Mouse (Mus musculus) midbrain, embryonic 11.5 days (tissue): ENCODE results near the gene Cnot9. TPM values are rescaled to one million over a fixed set of nuclear protein-coding genes. Genes with fewer than 3 reads are reported as not detected.

Source experiments
- polyA plus RNA-seq: library from polyadenylated mRNA; unstranded; fragments of >200 nt; fragmentation: Nextera tagmentation; extraction: Ambion mirVana; gene quantifications from 2 replicates; pipeline ENCODE4 v1.2.1, GENCODE M21; 2014

The Cnot9 gene
- polyA plus RNA-seq, 1 experiment from 2014 or later, result 100.0 TPM

Other genes with a start within 250 kb of the Cnot9 start
- gene Gpbar1, start 227.5 kb upstream of the Cnot9 start, polyA plus RNA-seq, result 0.15 TPM in 1 of 2 replicates, not detected in the other
- gene Aamp, start 221.3 kb upstream of the Cnot9 start, polyA plus RNA-seq, result 175 and 186 TPM in 2 replicates
- 83.9 and 84.6 TPM in 2 replicates for gene Pnkd, start 221.1 kb upstream of the Cnot9 start, polyA plus RNA-seq
- 6.4 and 7.0 TPM in 2 replicates for gene Tmbim1, start 200.4 kb upstream of the Cnot9 start, polyA plus RNA-seq
- 0.05 and 0.22 TPM in 2 replicates for gene Catip, start 143.9 kb upstream of the Cnot9 start, polyA plus RNA-seq
- gene Slc11a1, start 130.9 kb upstream of the Cnot9 start, polyA plus RNA-seq, result 1.6 and 2.1 TPM in 2 replicates
- 33.4 and 37.9 TPM in 2 replicates for gene Ctdsp1, start 114.5 kb upstream of the Cnot9 start, polyA plus RNA-seq
- gene Vil1, start 96.7 kb upstream of the Cnot9 start, polyA plus RNA-seq, result 0.19 and 0.23 TPM in 2 replicates
- gene Plcd4, start 36.8 kb downstream of the Cnot9 start, polyA plus RNA-seq, result 1.2 and 1.4 TPM in 2 replicates
- 46.9 and 52.3 TPM in 2 replicates for gene Usp37, start 38.2 kb downstream of the Cnot9 start, polyA plus RNA-seq
- 6.9 and 8.3 TPM in 2 replicates for gene Zfp142, start 82.2 kb downstream of the Cnot9 start, polyA plus RNA-seq
- 16.9 and 22.0 TPM in 2 replicates for gene Bcs1l, start 82.2 kb downstream of the Cnot9 start, polyA plus RNA-seq
- gene Rnf25, start 95.3 kb downstream of the Cnot9 start, polyA plus RNA-seq, result 9.0 and 11.4 TPM in 2 replicates
- 16.1 and 18.5 TPM in 2 replicates for gene Stk36, start 95.4 kb downstream of the Cnot9 start, polyA plus RNA-seq
- gene Ttll4, start 155.7 kb downstream of the Cnot9 start, polyA plus RNA-seq, result 40.5 and 41.8 TPM in 2 replicates
- gene Cyp27a1, start 207.5 kb downstream of the Cnot9 start, polyA plus RNA-seq, result 6.7 and 7.1 TPM in 2 replicates
- not detected in 2 replicates for gene Prkag3, start 243.2 kb downstream of the Cnot9 start, polyA plus RNA-seq